Mouse (Mus musculus): ENCODE results near the gene 5830473C10Rik. TPM values are rescaled to one million over a fixed set of nuclear protein-coding genes. Genes with fewer than 3 reads are reported as not detected.

Gene 5830473C10Rik
- polyA plus RNA-seq, 1 experiment from 2014 or later: not detected

DNA sequence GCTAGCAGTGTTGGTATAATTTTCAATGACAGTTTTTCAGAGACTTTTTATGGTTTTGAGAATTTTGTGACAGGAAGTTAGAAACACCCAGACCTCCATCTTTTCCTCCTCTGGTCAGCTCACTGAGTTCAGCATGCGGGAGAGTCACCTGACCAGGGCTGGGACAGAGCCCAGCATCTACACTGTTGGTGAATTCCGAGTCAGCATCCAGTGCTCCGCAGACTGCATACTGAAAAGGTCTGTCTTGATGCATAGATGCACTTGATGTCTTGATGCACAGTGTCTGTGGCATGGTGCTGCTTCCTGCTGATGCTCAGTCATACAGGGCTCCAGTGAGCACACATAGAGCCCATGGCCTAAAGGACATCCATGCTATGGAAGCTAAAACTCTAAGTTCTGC lies 67.1 kb downstream of the 5830473C10Rik start:
- H3K27me3 ChIP-seq: no peaks in the 10 kb centered on the region
- no peak overlapping the region for H3K4me3 ChIP-seq
- H3K4me2 ChIP-seq: no peak overlapping the region
- ATAC-seq (ENCODE audit: low FRiP score, low read depth): no peak
- H3K4me1 ChIP-seq (replicated peaks): no peaks in the 10 kb centered on the region
- no peaks in the 10 kb centered on the region for H3K9me3 ChIP-seq
- H3K36me3 ChIP-seq: no peaks in the 10 kb centered on the region
- H3K27ac ChIP-seq (replicated peaks): no peak overlapping the region
- H3K9ac ChIP-seq: no peak overlapping the region
- WGBS: 82% methylated on average over 3 of the region's 3 CpGs

GRCm38 (mm10) chr5:90628530-90628929 lies 67.6 kb downstream of the 5830473C10Rik start:
- H3K9ac ChIP-seq: no peak overlapping the region
- WGBS: 83% methylated on average over 1 of the region's 1 CpGs
- ATAC-seq (ENCODE audit: low FRiP score, low read depth): no peak
- no peaks in the 10 kb centered on the region for H3K36me3 ChIP-seq
- H3K27ac ChIP-seq (replicated peaks): no peak overlapping the region
- no peaks in the 10 kb centered on the region for H3K4me1 ChIP-seq (replicated peaks)
- no peaks in the 10 kb centered on the region for H3K27me3 ChIP-seq
- no peaks in the 10 kb centered on the region for H3K9me3 ChIP-seq
- H3K4me3 ChIP-seq: no peak overlapping the region
- H3K4me2 ChIP-seq: no peak overlapping the region

DNA sequence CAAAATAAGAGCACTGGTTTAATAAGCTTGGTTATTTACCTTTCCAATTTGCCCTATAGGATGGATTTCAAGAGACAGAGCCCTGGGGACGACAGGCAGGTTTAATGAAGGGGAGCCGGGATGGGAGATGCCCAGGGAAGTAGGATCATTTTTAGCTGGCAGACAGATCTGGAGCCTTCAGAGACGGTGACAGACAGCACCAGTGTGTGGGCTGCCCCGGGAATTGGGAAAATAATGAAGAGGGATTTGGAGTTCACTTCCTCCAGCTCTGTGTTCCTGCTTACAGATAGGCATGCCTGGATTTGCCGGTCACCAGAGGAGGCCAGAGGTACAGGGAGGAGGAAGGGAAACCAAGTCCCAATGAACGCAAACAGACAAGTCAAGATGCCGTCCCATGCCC lies 74.0 kb downstream of the 5830473C10Rik start:
- Histone ChIP-seq H3K36me3 (no peaks in the 10 kb centered on the region), H3K9me3 (no peaks in the 10 kb centered on the region), H3K4me3 (no peak overlapping the region), H3K4me1 (replicated peaks) (no peaks in the 10 kb centered on the region), H3K9ac (no peak overlapping the region), H3K27ac (replicated peaks) (no peak overlapping the region), H3K4me2 (no peak overlapping the region), H3K27me3 (no peaks in the 10 kb centered on the region)
- 86% methylated on average over 7 of the region's 7 CpGs for WGBS
- no peak for ATAC-seq (ENCODE audit: low FRiP score, low read depth)

GRCm38 (mm10) chr5:90640286-90641217 lies 79.6 kb downstream of the 5830473C10Rik start, which contains the start of gene Rassf6:
Rassf6 (minus strand) TSS chr5:90640657.
- WGBS: 14% methylated on average over 26 of the region's 26 CpGs
- Histone ChIP-seq H3K4me2 (peak within 1 kb of the TSS; percentile 89), H3K4me1 (replicated peaks) (no peaks in the 10 kb centered on the region; the same call in none of the 2 replicates), H3K27ac (replicated peaks) (no peak within 1 kb of the TSS), H3K9ac (peak within 1 kb of the TSS; percentile 55), H3K4me3 (peak within 1 kb of the TSS; percentile 53), H3K27me3 (no peaks in the 10 kb centered on the region), H3K9me3 (no peaks in the 10 kb centered on the region), H3K36me3 (no peaks in the 10 kb centered on the region)
- ATAC-seq (ENCODE audit: low FRiP score, low read depth): peak; percentile 84

GRCm38 (mm10) chr5:90641218-90641610 lies 80.3 kb downstream of the 5830473C10Rik start:
- no peaks in the 10 kb centered on the region; the same call in none of the 2 replicates for H3K4me1 ChIP-seq (replicated peaks)
- 0 out of 2 replicates have a peak overlapping the region, but pooled peaks have one; percentile 89 for H3K4me2 ChIP-seq
- no peak overlapping the region for H3K27ac ChIP-seq (replicated peaks)
- no peaks in the 10 kb centered on the region for H3K27me3 ChIP-seq
- no peaks in the 10 kb centered on the region for H3K36me3 ChIP-seq
- no peak for ATAC-seq (ENCODE audit: low FRiP score, low read depth)
- no peak overlapping the region for H3K4me3 ChIP-seq
- H3K9ac ChIP-seq: no peak overlapping the region
- no peaks in the 10 kb centered on the region for H3K9me3 ChIP-seq
- 77% methylated on average over 10 of the region's 10 CpGs for WGBS

GRCm38 (mm10) chr5:90645579-90645978 lies 84.7 kb downstream of the 5830473C10Rik start:
- WGBS: 70% methylated on average over 3 of the region's 3 CpGs
- H3K4me1 ChIP-seq (replicated peaks): no peaks in the 10 kb centered on the region; the same call in none of the 2 replicates
- H3K27ac ChIP-seq (replicated peaks): no peak overlapping the region
- H3K9ac ChIP-seq: no peak overlapping the region
- no peaks in the 10 kb centered on the region for H3K9me3 ChIP-seq
- ATAC-seq (ENCODE audit: low FRiP score, low read depth): no peak
- H3K27me3 ChIP-seq: no peaks in the 10 kb centered on the region
- H3K4me2 ChIP-seq: no peak overlapping the region
- no peaks in the 10 kb centered on the region for H3K36me3 ChIP-seq
- no peak overlapping the region for H3K4me3 ChIP-seq

DNA sequence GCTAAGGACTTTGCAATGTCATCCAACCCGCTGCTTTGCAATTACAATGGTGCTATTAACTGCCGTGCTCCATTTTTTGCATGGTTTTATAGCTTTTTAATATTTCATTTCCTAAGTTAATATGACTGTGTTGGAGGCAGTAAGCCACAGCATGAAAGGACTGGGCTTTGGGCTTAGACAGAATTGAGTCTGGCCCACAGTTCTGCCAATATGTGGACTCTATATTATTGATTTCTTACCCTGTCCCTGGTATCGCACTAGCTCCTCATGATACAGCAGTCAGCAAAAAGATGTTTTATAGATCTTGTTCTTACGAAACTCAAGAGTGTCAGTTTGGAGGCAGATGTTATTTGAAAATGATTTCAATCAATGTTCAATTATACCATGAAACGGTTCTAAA lies 85.5 kb downstream of the 5830473C10Rik start:
- no peaks in the 10 kb centered on the region for H3K9me3 ChIP-seq
- 0 out of 2 replicates have a peak, but pooled peaks cover 3% of the 10 kb centered on the region for H3K4me1 ChIP-seq (replicated peaks)
- H3K36me3 ChIP-seq: no peaks in the 10 kb centered on the region
- H3K4me2 ChIP-seq: no peak overlapping the region
- no peaks in the 10 kb centered on the region for H3K27me3 ChIP-seq
- no peak overlapping the region for H3K4me3 ChIP-seq
- ATAC-seq (ENCODE audit: low FRiP score, low read depth): 0 out of 2 replicates have a peak, but pooled peaks have one; percentile 51
- 83% methylated on average over 5 of the region's 5 CpGs for WGBS
- H3K9ac ChIP-seq: no peak overlapping the region
- H3K27ac ChIP-seq (replicated peaks): no peak overlapping the region

Other genes with a start within 250 kb of the 5830473C10Rik start
- gene Ankrd17, start 194.5 kb upstream of the 5830473C10Rik start, polyA plus RNA-seq (2015; fragmentation: Nextera tagmentation; extraction: Ambion mirVana): 26.5 and 28.8 TPM in 2 replicates
- 4.7 and 4.8 TPM in 2 replicates for gene Gm9958, start 193.9 kb upstream of the 5830473C10Rik start, polyA plus RNA-seq (2015; fragmentation: Nextera tagmentation; extraction: Ambion mirVana)
- gene Alb, start 100.2 kb upstream of the 5830473C10Rik start, polyA plus RNA-seq (2015; fragmentation: Nextera tagmentation; extraction: Ambion mirVana): 1.3 TPM in 1 of 2 replicates, not detected in the other
- 0.94 and 3.0 TPM in 2 replicates for gene Afp, start 70.4 kb upstream of the 5830473C10Rik start, polyA plus RNA-seq (2015; fragmentation: Nextera tagmentation; extraction: Ambion mirVana)
- gene Afm, start 42.2 kb upstream of the 5830473C10Rik start, polyA plus RNA-seq (2015; fragmentation: Nextera tagmentation; extraction: Ambion mirVana): not detected in 2 replicates
- gene Rassf6, start 79.5 kb downstream of the 5830473C10Rik start, polyA plus RNA-seq (2015; fragmentation: Nextera tagmentation; extraction: Ambion mirVana): 2.4 TPM in 2 replicates
- gene Cxcl5, start 198.3 kb downstream of the 5830473C10Rik start, polyA plus RNA-seq (2015; fragmentation: Nextera tagmentation; extraction: Ambion mirVana): 0.22 and 0.31 TPM in 2 replicates
- 1.4 and 1.9 TPM in 2 replicates for gene Ppbp, start 207.4 kb downstream of the 5830473C10Rik start, polyA plus RNA-seq (2015; fragmentation: Nextera tagmentation; extraction: Ambion mirVana)
- gene Pf4, start 211.3 kb downstream of the 5830473C10Rik start, polyA plus RNA-seq (2015; fragmentation: Nextera tagmentation; extraction: Ambion mirVana): 43.0 and 61.1 TPM in 2 replicates
- gene Cxcl3, start 225.0 kb downstream of the 5830473C10Rik start, polyA plus RNA-seq (2015; fragmentation: Nextera tagmentation; extraction: Ambion mirVana): 0.19 and 0.31 TPM in 2 replicates
- not detected in 2 replicates for gene Cxcl15, start 233.4 kb downstream of the 5830473C10Rik start, polyA plus RNA-seq (2015; fragmentation: Nextera tagmentation; extraction: Ambion mirVana)

Measured in hindbrain, embryonic 15.5 days (tissue).